Mouse (Mus musculus): Measurements from ENCODE around the gene Fto.

The Fto gene

DNA sequence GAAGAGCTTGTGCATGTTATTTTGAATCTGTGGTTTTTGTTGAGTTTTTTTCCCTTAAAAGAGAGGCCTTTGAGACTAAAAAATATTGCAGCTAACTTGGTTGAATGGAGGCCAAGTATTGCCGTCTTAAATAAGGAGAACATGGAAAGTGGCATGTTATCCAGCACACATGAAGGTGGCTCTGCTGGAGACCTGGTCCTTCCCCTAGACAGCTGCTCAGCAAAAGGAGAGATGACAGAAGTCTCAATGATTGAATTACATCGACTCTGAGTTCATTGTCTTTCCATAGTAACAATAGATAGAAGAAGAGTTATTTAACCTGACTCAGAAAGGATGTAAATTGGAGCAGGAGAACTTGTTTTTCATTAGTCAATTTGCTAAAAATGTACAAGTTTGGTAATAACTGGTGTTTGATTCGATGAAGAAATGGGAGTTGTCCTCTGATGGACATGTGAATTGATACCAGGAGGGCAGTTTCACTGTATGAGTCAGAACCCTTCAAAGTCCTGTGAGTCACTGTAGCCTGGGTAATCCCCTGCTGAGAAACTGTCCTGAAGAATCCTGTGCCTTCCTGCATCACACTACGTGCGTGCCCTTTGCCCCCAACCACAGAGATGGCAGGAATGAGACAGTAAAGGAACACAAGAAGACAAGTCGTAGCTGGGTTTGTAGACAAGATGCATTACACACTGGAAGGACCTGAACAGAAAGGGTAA lies 82.2 kb downstream of the Fto start:
- no peak for DNase-seq

DNA sequence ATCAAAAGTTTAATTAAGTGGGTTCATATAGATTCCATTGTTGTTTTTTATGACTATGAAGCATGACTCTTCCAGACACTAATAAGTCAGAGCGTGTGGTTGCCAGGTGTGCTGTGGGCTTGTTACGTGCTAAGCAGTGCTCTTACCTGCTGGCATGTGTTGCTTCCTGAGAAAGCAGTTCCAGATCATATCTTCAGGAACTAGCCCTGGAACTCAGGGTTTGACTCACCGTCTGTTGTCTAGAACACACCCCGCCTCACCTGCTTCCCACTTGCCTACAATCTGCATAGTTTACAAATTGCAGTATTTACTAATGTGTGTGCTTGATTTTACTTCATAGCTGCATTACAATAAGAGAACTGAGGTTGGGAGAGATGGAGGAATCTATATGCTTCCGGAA lies 84.7 kb downstream of the Fto start:
- DNase-seq: no peak

DNA sequence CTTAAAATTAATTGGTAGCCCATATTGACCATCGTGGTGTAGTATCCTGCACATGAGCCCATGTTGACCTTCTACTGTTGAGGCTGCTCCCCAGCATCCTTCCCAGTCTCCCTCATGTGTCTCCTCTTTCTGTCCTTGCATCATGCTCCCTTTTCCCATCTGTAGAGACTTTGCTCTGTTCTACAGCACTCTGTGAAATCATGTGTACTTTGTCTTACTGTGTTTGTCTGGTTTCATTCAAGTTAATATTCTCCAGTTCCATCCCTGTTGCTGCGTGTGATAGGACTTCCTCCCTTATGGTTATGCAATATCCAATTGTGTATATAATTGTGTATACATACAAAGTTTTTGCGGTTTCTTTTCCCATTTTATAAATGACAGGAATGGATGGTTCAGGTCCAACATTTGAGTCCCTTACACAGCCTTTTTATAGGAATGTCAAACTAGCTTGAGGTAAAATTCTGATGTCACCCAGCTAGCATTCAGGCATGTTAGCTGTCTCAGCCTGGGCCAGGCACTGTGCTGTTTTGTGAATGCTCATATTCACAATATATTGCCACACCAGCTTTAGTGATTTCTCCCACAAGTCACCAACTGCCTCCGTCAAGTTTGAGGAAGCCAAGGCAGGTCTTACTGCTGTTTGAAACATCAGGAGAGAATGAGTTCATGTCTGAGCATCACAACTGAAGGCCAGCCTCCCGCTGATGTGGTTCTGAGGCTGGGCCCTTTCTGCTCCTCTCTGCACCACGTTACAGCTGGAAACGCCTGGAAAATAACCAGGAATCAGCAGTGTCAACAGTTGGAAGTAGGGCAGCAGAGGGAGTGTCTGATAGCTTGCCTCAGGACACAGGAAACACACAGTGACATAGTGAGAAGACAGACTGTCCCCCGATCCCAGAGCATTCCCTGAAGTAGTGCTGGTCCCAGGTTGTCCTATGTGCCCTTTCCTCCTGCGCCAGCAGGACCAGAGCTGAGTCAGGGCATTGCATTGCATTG lies 90.0 kb downstream of the Fto start:
- DNase-seq: no peak

DNA sequence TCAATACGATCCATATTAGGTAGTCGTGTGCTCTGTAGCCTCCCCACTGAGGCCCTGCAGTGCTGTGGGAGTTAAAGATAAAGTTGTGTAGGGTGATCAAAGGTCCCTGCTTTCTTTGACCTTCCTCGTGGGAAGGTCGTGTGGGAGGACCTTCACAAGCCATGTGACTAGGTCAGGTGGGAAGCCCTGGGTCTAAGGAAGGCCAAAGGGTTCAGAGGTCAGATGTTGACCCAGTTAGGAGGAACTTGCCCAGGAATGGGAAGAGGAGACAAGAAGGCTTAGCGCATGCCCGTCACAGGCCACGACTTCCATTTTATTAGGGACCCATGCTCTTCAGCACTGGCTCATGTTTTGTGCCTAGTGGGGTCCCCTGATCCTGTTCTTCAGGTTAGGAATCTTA lies 91.0 kb downstream of the Fto start:
- no peak for DNase-seq

DNA sequence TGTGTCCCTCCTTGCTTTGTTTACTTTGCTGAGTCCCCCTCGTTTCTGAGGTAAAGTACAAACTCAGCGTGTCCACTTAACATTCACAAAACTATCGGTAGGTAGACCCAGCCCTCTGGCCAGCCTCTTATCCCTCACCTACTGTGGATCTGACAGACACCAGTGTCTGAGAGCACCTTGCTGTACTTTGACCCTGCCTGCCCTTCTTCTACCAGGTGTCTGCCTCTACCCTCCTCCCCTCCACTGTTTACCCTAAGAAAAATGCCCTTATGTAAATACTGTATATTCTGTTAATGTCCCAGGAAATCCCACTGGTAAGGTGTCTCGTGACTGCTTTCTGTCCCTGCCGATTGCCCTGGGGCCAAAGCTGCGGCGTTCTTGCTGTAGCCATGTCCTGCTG lies 91.8 kb downstream of the Fto start:
- no peak for DNase-seq

DNA sequence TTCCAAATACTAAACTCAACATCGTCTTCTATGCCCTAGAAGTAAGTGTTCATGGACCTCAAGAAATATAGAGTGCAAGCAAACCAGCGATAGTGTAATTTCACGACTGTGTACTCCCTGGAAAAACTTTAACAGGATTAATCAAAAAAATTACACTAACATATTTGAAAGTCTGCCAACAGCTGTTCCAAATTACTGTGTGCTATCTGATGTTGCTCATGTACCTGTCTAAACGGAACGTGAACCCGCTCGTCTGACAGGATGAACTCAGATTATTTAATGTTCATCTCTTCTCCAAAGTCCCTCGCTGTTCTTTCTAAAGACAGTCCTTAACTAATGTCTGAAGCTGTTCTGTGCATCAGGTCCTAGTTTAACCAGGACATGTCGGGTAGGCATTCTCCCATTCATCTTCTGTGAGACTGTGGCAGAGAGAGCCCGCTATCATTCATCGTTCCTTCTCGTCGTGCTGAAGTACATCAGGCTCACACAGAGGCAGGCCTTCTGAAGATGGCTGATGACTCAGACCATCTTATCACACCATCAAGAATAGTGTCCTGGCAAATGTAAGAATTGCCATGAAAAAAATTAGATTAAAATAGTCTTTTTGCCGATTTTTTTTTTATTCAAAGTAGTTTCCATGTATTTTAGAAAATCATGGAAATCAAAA lies 93.4 kb downstream of the Fto start:
- DNase-seq: no peak

DNA sequence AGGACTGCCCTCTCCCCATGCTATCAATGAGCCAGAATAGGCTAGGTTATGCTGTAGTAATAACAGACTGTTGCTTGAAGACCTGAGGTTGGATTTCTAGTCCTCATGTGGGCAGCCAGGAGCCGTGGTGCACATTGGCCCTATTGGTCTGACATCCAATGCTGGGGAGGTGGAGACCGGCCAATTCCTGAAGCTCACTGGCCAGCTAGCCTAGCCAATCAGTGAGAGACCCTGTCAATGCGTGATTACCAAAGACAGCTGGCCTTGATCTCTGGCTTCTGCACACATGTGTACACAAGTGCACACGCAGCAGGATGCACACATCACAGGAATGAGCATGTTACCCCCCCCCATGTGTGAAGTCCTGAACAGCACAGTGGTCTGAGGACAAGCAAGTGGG lies 94.6 kb downstream of the Fto start:
- no peak for DNase-seq

DNA sequence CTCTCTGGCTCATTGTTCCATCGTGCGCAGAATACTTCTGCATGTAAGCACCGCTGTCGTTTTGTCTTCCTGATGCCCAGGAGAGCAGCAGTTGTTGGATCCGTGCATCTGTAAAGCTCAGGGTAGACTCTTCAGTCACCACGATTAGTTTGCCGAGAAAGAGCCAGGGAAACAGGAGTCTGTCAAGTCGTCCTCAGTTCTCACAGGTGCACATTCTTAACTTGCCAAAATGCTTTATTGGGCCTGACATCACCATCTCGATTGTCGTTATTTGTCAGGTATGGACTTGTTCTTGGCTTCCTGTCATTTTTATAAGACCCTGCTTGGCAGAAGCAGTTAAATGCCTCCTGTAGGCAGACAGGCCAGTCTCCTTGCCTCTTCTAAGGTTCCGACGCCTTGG lies 96.7 kb downstream of the Fto start:
- no peak for DNase-seq

DNA sequence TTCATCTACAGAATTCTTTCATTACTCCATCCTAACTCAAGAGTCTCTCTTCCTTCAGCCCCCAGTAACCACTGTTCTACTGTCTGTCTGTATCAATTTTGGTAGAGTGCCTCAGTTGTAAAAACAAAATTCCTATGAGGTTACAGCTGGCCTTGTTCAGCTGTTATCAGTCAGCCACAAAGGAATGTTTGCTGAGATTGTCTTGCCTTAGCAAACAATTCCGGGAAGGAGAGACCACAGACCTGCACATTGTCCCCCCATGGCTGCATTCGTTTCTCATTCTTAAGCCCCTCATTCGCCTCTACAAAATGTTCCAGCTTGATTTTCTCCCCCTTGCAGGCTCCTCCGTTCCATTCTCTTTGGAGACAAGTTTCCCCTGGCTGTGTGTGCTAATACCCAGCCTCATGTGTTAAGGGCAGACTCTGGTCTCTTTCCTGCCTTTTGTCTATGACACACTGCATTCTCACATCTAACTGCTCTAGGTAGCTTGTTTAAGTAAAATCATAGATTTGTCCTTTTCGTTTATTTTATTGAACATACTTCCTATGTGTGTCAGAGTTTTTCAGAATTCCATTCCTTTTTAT lies 111.3 kb downstream of the Fto start:
- DNase-seq: no peak

DNA sequence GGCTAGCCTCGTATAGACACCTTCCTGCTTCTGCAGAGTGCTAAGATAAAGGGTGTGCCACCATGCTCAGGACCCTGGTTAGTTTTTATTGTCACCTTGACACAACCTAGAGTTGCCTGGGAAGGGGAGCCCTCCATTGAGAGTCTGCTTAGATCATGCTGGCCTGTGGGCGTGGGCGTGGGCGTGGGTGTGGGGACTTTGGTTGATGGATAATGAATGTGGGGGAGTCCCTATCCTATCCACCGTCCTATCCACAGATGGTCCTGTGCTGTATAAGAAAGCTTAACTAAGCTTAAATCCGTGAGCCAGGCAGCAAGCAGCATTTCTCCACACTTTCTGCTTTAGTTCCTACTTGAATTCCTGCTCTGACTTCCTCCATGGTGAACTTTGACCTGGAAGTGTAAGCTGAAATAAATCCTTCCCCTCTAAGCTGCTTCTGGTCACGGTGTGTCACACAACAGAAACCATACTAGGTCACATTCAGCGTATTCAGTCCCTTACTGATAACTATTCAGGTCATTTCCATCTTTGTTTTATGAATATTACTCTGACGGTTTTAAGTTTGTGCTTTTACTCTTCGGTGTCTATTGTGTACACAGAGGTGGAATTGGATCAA lies 112.0 kb downstream of the Fto start:
- DNase-seq: no peak

DNA sequence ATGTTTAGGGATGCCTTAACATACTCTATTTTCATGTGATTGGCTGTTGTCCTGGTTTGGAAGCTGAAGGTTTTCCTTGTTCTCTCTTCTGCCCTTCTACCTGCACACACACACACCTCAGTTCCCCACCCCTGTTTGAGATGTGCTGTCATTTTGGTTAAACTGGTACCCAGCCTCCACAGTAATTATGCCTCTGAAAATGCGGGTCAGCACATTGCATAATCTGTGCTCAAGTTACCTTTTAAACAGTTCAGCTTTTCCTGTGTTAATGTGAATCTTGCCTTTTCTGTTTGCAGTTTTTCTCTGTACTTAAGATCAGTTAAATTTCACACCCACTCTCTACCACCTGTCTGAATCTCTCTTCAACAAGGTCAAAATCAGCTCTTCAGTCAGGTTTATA lies 113.2 kb downstream of the Fto start:
- no peak for DNase-seq

DNA sequence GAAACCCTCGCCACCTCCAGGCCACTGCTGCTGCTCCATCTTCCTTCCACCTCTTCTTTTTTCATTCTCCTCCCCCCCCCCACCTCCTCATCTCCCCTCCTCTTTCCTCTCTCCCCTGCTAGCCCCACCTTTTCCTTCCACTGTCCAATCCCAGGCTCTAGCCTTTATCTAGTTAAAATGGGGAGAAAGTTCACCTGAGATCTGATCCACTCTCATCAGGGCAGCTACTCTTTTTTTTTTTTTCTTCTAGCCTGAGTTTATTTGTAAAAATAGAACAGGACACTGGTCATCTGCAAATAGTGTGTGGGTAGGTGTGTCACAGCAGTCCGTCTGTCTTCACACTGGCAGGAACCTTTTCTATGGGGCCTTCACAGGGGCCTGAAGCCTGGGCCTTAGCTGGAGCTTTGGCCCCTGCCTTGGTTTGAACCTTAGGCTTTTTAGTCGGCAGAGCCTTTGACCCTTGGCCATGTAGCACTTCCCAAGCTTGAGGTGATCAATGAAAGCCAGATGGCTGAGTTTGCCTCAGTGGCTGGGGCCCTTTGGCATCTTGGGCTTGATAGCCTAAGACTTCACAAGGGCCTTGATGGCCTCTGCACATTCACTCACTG lies 117.1 kb downstream of the Fto start:
- DNase-seq: no peak

DNA sequence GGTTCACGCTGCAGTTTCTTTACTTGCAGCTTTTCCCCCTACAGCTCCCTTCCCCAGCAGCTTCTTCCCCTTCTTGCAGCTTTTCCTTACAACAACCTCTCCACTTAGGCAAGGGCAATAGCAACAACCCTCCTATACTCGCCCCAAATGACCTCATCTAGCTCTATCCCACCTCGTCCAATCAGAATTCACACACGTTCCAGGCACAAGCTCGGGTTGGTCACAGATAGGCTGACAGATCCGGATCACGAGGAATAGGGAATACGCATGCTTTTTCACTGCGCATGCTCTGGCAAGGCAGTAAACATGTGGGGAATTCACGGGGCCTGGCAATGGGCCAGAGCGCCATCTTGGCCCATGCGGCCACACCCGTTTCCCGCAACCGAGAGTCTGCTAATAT lies 122.7 kb downstream of the Fto start:
- no peak for DNase-seq

DNA sequence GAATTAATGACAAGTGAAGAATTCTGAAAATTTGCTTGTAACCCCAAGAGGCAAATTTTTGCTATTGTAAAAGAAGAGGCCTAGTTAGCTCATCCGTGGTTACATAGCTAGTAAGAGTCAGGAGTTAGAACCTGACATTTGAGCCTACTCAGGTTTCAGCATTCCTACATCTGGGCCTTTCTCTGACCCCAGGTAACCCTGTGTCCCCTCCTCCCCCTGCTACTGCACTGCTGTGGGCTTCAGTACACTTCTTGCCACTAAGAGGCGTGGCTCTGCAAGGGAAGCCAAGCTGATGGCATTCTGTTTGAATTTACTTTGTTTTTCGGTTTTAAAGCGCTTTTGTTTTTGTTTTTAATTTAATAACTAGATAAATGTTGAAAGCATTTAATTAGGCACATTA lies 130.6 kb downstream of the Fto start:
- DNase-seq: no peak

DNA sequence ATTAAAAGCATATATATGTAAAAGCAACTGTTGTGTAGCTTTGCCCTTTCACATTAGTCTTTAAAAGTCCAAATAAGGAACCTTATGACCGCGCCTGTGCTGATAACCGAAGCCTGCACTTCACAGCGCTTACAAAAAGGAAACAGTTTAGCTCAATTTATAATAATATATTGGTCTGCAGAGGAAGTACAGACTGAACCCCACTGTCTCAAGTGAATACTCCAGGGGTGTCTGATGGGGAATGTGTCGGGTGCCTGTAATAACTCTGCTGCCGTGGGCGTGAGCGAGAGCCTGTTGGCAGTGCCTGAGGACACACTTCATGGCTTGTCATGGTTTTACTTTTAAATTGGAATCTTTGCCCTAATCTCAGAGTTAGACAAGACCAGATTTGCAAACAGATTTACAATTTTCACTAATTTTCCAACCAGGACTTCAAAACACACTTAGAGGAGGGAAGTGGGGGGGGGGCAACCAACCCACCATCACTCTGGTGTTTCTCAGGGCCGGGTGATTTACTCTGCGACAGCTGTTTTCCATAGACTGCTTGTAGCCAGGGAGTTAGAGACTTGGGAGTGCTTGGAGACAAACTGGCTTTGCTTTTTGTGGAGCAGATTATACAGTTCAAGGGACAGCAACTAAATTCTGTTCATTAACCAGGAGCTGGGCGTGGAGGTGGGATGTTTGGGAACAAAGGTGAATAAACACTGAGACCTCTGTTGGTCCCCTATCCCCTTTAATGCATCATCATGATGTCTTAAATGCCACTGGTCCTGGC lies 131.5 kb downstream of the Fto start:
- no peak for DNase-seq

DNA sequence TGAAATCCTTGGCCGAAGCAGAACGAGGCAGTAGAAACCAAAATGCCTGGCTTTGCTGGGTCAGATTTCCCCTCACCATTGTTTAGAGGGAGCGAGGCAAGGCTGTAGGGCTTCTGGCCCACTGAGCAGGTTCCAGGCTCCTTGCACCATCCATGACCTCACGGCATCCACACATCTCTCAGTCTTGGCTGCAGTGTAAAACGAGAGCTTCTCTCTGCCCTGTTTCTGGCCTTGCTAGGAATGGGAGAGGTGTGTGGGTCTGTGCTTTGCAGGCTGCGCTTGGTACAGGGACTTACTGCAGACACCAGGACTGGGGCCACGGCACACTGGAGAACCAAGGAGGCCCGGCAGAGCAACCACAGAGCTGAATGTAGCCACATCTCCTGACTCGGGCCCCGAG lies 132.2 kb downstream of the Fto start:
- no peak for DNase-seq

DNA sequence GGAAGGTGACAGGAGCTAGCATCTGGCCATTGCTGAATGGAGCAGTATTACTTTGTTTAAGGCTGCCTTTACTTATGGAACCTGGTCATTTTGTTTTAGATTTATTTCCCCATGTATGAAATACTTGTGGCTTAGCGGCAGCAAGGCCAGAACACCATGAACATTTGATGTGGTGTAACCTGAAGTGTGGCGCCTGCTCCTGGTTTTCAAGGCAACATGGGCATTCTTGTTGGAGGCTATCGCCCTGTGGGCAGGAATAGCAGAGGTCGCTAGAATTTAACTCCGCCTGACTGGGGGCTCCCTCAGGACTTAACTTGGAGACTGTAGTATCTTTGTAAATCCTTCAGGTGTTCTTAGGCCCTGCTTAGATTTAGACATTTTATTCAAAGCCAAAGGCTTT lies 132.7 kb downstream of the Fto start:
- no peak for DNase-seq

DNA sequence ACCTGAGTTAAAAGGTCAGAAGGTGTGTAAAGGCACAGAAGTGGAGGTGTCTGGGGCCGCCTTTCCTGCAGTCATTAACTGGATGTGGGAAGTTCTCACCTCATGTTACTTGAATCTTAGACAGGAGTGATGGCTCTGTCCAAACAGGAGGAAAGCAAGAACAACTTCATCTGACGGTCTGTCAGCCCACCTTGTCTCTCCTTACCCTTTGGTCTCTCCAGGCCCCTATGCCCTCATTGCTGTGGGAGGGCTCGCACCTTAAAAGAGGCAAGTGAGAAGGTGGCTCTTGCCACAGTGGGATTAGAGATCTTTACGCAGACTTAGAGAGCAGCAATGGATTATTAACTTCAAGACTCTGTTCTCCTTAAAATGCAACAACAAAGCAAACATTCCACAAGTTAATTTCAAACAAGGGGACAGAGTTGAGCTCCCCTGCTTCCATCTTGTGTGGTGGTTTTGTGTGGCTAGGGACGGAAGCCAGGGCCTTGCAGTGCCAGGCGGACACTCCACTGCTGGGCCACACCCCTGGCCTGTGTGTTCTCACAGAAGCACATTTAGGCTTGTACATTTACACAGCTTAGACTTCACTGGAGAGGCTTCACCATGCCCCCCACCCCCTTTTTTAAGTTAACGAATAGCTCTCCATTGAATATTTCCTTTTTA lies 135.5 kb downstream of the Fto start:
- DNase-seq: no peak

DNA sequence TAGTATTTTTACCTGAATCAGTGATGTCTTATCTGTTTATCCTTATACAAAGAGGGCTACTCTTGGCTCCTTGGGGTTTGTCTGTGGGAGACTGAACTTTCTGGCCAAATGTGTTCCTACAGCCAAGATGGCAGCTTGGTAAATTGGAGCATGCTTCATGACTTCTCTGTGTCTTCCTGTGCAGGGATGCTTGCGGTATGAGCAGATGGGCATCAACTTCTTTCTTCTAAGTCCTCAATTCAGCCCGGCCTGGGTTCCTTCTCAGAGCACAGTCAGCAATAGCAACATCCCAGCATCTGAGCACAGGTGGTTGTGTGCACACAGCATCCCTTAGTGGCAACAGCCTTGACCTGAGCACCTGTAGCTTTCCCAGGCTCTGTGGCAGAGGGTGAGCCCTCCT lies 141.6 kb downstream of the Fto start:
- no peak for DNase-seq

DNA sequence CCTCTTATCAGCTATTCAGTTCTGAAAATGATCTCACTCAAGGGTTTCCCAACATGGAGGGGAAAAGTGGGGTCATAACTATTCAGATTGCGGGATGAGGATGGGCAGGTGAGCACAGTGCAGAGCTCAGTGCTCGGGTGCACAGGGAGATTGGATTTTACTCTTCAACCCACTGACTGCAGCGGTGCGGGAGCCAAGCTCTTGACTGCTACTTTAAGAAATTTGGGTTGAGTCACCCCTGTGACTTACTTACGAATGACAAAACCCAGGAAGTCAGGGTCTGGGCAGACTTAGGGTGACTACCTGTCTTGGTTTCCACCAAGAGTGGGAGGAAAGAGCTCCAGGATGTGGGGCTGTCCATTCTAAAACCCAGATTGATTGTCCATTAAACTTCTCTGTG lies 142.3 kb downstream of the Fto start:
- no peak for DNase-seq

DNA sequence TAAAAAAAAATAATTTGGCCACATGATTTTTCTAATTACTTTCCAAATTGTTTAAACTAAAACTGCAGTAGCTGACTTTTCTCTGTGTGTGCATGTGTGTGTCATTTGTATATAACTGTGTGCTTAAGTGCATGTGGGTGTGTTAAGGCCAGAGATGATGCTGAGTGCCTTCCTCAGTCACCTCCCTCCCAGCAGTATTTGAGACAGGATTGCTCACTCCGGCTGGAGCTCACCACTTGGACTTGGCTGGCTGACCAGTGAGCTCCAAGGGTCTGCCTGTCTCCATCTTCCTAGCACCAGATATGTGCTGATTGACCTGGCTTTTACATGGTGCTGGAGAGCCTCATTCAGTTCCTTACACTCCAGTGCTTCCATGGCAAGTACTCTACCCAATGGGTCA lies 144.7 kb downstream of the Fto start:
- DNase-seq: no peak
